Mouse (Mus musculus) CH12.LX (cell line): ENCODE results near the gene Ackr2. TPM values are rescaled to one million over a fixed set of nuclear protein-coding genes. Genes with fewer than 3 reads are reported as not detected.
A peak's percentile ranks its signal among the peaks of the same experiment; 100 is the strongest.

Experiments
- DNase-seq: peaks from one replicate; pipeline ENCODE4 v3.0.0-alpha.2; 2013; ENCODE audit errors: extremely low read depth
- H3K27ac ChIP-seq: 2 replicates; pipeline ENCODE4 v1.5.1; 2012; ENCODE audit warnings: low read depth, mild to moderate bottlenecking, control low read depth, moderate library complexity; ENCODE audit not compliant: insufficient read depth
- H3K27me3 ChIP-seq: replicated peaks from 2 replicates; pipeline ENCODE3; 2012; ENCODE audit warnings: inconsistent platforms
- H3K36me3 ChIP-seq, 2 experiments: replicated peaks in 1 of 2; 2 replicates each; pipeline versions ENCODE3 to v1.6.1; 2012; ENCODE audit warnings: inconsistent platforms in 1 of 2, low read length in 1 of 2, mild to moderate bottlenecking in 1 of 2, mixed read lengths in 1 of 2, moderate library complexity in 1 of 2; ENCODE audit not compliant: control insufficient read depth in 1 of 2, insufficient read depth in 1 of 2
- H3K4me1 ChIP-seq, 2 experiments: 2 replicates each; pipeline ENCODE4 v1.6.1; 2012; ENCODE audit warnings: inconsistent platforms in 1 of 2, moderate library complexity in 1 of 2; ENCODE audit not compliant: insufficient read depth in 2 of 2, control insufficient read depth in 1 of 2
- H3K4me2 ChIP-seq: 2 replicates; pipeline ENCODE4 v1.6.1; 2012; ENCODE audit warnings: low read depth, mild to moderate bottlenecking, control low read depth; ENCODE audit not compliant: poor library complexity, insufficient read depth, severe bottlenecking
- H3K4me3 ChIP-seq, 3 experiments: fragments of 150-350 bp in 1 of 3; sonication (generic) in 1 of 3; replicated peaks in 1 of 3; 2 replicates each; pipeline versions ENCODE3 to v1.5.1; 2011 to 2012; ENCODE audit warnings: low read depth in 2 of 3, low read length in 2 of 3, mild to moderate bottlenecking in 2 of 3, moderate library complexity in 2 of 3, control low read depth in 1 of 3, improper control_type of control experiment in 1 of 3, inconsistent platforms in 1 of 3, mixed read lengths in 1 of 3; ENCODE audit not compliant: poor library complexity in 1 of 3
- H3K79me2 ChIP-seq: replicated peaks from 2 replicates; pipeline ENCODE4 v1.6.1; 2012; ENCODE audit warnings: mild to moderate bottlenecking, moderate library complexity; ENCODE audit not compliant: control insufficient read depth, poor library complexity, insufficient read depth, severe bottlenecking; ENCODE audit errors: extremely low read depth
- H3K9ac ChIP-seq: 2 replicates; pipeline ENCODE4 v1.6.1; 2012; ENCODE audit warnings: low read depth, mild to moderate bottlenecking, control low read depth, moderate library complexity; ENCODE audit not compliant: insufficient read depth
- H3K9me3 ChIP-seq: replicated peaks from 2 replicates; pipeline ENCODE3; 2012; ENCODE audit warnings: low read length, inconsistent platforms, mixed read lengths
- CHD1 ChIP-seq: IDR thresholded peaks from 2 replicates; pipeline ENCODE4 v1.6.1; 2012; ENCODE audit warnings: low read depth, low read length, improper control_type of control experiment, inconsistent platforms
- CHD2 ChIP-seq: IDR thresholded peaks from 2 replicates; pipeline ENCODE4 v1.6.1; 2011; ENCODE audit warnings: low read length, improper control_type of control experiment
- CTCF ChIP-seq, 2 experiments: IDR thresholded peaks in 1 of 2; conservative IDR thresholded peaks in 1 of 2; 2 replicates each; pipeline ENCODE4 v1.5.1; 2011 to 2012; ENCODE audit warnings: low read depth in 2 of 2, low read length in 2 of 2, improper control_type of control experiment in 1 of 2, inconsistent platforms in 1 of 2, mild to moderate bottlenecking in 1 of 2, moderate library complexity in 1 of 2
- E2F4 ChIP-seq: IDR thresholded peaks from 2 replicates; pipeline ENCODE4 v1.6.1; 2011; ENCODE audit warnings: low read depth, low read length, improper control_type of control experiment; ENCODE audit not compliant: insufficient replicate concordance
- ELF1 ChIP-seq: IDR thresholded peaks from 2 replicates; pipeline ENCODE4 v1.6.1; 2014; ENCODE audit warnings: low read depth, mild to moderate bottlenecking, inconsistent platforms, low read length, improper control_type of control experiment
- EP300 ChIP-seq: IDR thresholded peaks from 2 replicates; pipeline ENCODE4 v1.6.1; 2011; ENCODE audit warnings: low read length, improper control_type of control experiment
- ETS1 ChIP-seq: conservative IDR thresholded peaks from 2 replicates; pipeline ENCODE4 v1.6.1; 2012; ENCODE audit warnings: low read depth, mild to moderate bottlenecking, inconsistent platforms, low read length, improper control_type of control experiment, moderate library complexity
- GABPA ChIP-seq: IDR thresholded peaks from 2 replicates; pipeline ENCODE4 v1.6.1; 2012; ENCODE audit warnings: low read depth, low read length, improper control_type of control experiment, inconsistent platforms; ENCODE audit not compliant: insufficient replicate concordance
- IRF4 ChIP-seq: IDR thresholded peaks from 2 replicates; pipeline ENCODE4 v1.6.1; 2014; ENCODE audit warnings: low read depth, mild to moderate bottlenecking, inconsistent platforms, low read length, improper control_type of control experiment
- JUN ChIP-seq: IDR thresholded peaks from 2 replicates; pipeline ENCODE4 v1.6.1; 2011; ENCODE audit warnings: low read depth, mild to moderate bottlenecking, low read length, improper control_type of control experiment, moderate library complexity; ENCODE audit not compliant: insufficient read depth
- KAT2A ChIP-seq: IDR thresholded peaks from 2 replicates; pipeline ENCODE4 v1.6.1; 2012; ENCODE audit warnings: low read length, improper control_type of control experiment, inconsistent platforms; ENCODE audit not compliant: insufficient replicate concordance
- MAFK ChIP-seq: IDR thresholded peaks from 2 replicates; pipeline ENCODE4 v1.6.1; 2011; ENCODE audit warnings: low read length, improper control_type of control experiment; ENCODE audit not compliant: insufficient replicate concordance
- MAX ChIP-seq: IDR thresholded peaks from 2 replicates; pipeline ENCODE4 v1.6.1; 2011; ENCODE audit warnings: low read length, improper control_type of control experiment
- MAZ ChIP-seq: IDR thresholded peaks from 2 replicates; pipeline ENCODE4 v1.6.1; 2012; ENCODE audit warnings: low read depth, mild to moderate bottlenecking, inconsistent platforms, low read length, improper control_type of control experiment, moderate library complexity
- MEF2A ChIP-seq: IDR thresholded peaks from 2 replicates; pipeline ENCODE4 v1.6.1; 2014; ENCODE audit warnings: low read depth, mild to moderate bottlenecking, inconsistent platforms, low read length, improper control_type of control experiment, borderline replicate concordance
- MXI1 ChIP-seq: IDR thresholded peaks from 2 replicates; pipeline ENCODE4 v1.6.1; 2011; ENCODE audit warnings: mild to moderate bottlenecking, low read depth, low read length, improper control_type of control experiment
- MYC ChIP-seq: IDR thresholded peaks from 2 replicates; pipeline ENCODE4 v1.6.1; 2011; ENCODE audit warnings: low read depth, mild to moderate bottlenecking, improper control_type of control experiment, low read length
- NELFE ChIP-seq: IDR thresholded peaks from 2 replicates; pipeline ENCODE4 v1.6.1; 2011; ENCODE audit warnings: low read depth, low read length, improper control_type of control experiment
- NRF1 ChIP-seq: IDR thresholded peaks from 2 replicates; pipeline ENCODE4 v1.6.1; 2014; ENCODE audit warnings: low read depth, mild to moderate bottlenecking, inconsistent platforms, low read length, improper control_type of control experiment, moderate library complexity
- PAX5 ChIP-seq: IDR thresholded peaks from 2 replicates; pipeline ENCODE4 v1.6.1; 2012; ENCODE audit warnings: low read length, inconsistent platforms, mixed read lengths
- POLR2A ChIP-seq: IDR thresholded peaks from 2 replicates; pipeline ENCODE4 v1.6.1; 2011; ENCODE audit warnings: low read depth, mild to moderate bottlenecking, improper control_type of control experiment, low read length
- POLR2AphosphoS2 ChIP-seq: IDR thresholded peaks from 2 replicates; pipeline ENCODE4 v1.6.1; 2011; ENCODE audit warnings: low read depth, low read length, improper control_type of control experiment
- RCOR1 ChIP-seq: conservative IDR thresholded peaks from 2 replicates; pipeline ENCODE4 v1.6.1; 2012; ENCODE audit warnings: low read depth, mild to moderate bottlenecking, inconsistent platforms, low read length, improper control_type of control experiment
- SIN3A ChIP-seq: IDR thresholded peaks from 2 replicates; pipeline ENCODE4 v1.6.1; 2012; ENCODE audit warnings: low read length, improper control_type of control experiment, inconsistent platforms
- SMC3 ChIP-seq: IDR thresholded peaks from 2 replicates; pipeline ENCODE4 v1.6.1; 2011; ENCODE audit warnings: low read depth, low read length, improper control_type of control experiment
- TBP ChIP-seq: conservative IDR thresholded peaks from 2 replicates; pipeline ENCODE4 v1.6.1; 2011; ENCODE audit warnings: low read depth, low read length, improper control_type of control experiment
- TCF12 ChIP-seq: IDR thresholded peaks from 2 replicates; pipeline ENCODE4 v1.6.1; 2014; ENCODE audit warnings: low read depth, mild to moderate bottlenecking, inconsistent platforms, low read length, improper control_type of control experiment
- UBTF ChIP-seq: IDR thresholded peaks from 2 replicates; pipeline ENCODE4 v1.6.1; 2012; ENCODE audit warnings: low read depth, mild to moderate bottlenecking, inconsistent platforms, low read length, improper control_type of control experiment, moderate library complexity
- USF2 ChIP-seq: conservative IDR thresholded peaks from 2 replicates; pipeline ENCODE4 v1.6.1; 2011; ENCODE audit warnings: low read depth, low read length, improper control_type of control experiment
- ZC3H11A ChIP-seq: IDR thresholded peaks from 2 replicates; pipeline ENCODE4 v1.6.1; 2012; ENCODE audit warnings: low read depth, mild to moderate bottlenecking, inconsistent platforms, low read length, improper control_type of control experiment
- ZKSCAN1 ChIP-seq: IDR thresholded peaks from 2 replicates; pipeline ENCODE4 v1.6.1; 2012; ENCODE audit warnings: low read depth, inconsistent platforms, low read length, improper control_type of control experiment, borderline replicate concordance
- ZMIZ1 ChIP-seq: IDR thresholded peaks from 2 replicates; pipeline ENCODE4 v1.6.1; 2012; ENCODE audit warnings: low read depth, mild to moderate bottlenecking, inconsistent platforms, low read length, improper control_type of control experiment
- ZNF384 ChIP-seq: IDR thresholded peaks from 2 replicates; pipeline ENCODE4 v1.6.1; 2012; ENCODE audit warnings: low read depth, low read length, improper control_type of control experiment, inconsistent platforms
- dilution Hi-C: fragments of 300-500 bp; cut with MboI; formaldehyde crosslinking; loops from 2 replicates; pipeline ENCODE4 v1.14.3; 2020; ENCODE audit warnings: low sequenced_read_pairs; ENCODE audit not compliant: extremely low pct_unique_long_range_greater_than_20kb, extremely low pct_ligation_motif_present
- in situ Hi-C: fragments of 300-500 bp; cut with MboI; formaldehyde crosslinking; loops from 3 replicates; pipeline ENCODE4 v1.14.3; 2019; ENCODE audit warnings: low sequenced_read_pairs, low pct_ligation_motif_present, low pct_unique_long_range_greater_than_20kb, mixed read lengths
- polyA plus RNA-seq: library from polyadenylated mRNA; unstranded; fragments of >175 nt; gene quantifications from 2 replicates; pipeline ENCODE4 v1.2.1, GENCODE M21; 2012; ENCODE audit warnings: low read depth; ENCODE audit not compliant: insufficient read length
- total RNA-seq, 2 experiments: library from RNA; depleted of rRNA; stranded (reverse); fragments of 300-350 nt in 1 of 2; fragments of >200 nt in 1 of 2; gene quantifications; 2 replicates each; pipeline ENCODE4 v1.2.3; 2012 to 2014

Gene Ackr2
- total and polyA plus RNA-seq, 3 experiments: 2.9 to 13.9 (median 9.8) TPM

DNA sequence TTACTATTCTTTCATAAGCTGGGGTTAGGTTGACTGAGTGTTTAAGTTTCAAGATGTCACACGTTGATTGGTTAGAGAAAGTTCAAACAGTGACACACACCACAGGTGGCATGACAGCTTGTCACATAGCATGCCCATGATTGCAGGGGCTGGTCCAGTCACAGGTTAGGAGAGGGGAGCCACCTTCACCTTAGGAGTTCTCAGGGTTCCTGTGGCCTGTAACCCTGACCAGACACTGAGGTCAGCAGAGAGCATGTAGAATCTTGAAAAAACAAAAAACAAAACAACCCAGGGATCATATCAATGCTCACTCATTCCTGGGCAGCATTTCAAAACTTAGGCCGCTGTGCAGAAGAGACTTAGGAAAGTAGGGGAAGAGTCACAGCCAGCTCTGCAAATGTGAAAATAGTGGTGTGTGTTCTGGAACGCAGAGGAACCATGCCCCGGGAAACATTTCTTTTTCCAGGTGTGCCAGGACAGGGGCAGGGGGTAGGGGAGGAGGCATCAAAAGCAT lies 8.2 kb upstream of the Ackr2 start:
- H3K4me3 ChIP-seq: no peak overlapping the region
- TF ChIP-seq TCF12: no peak
- no peak for TF ChIP-seq MAZ
- TF ChIP-seq ELF1: no peak
- TF ChIP-seq CTCF (conservative IDR thresholded peaks at IDR 0.05 in 1 of 2, IDR thresholded peaks at IDR 0.05 in 1 of 2; ENCODE audit: low read depth in 2 of 2, low read length in 2 of 2): no peak
- no peak for TF ChIP-seq UBTF
- no peak for TF ChIP-seq POLR2A
- no peak for TF ChIP-seq ZKSCAN1
- TF ChIP-seq PAX5: no peak
- no peak for TF ChIP-seq IRF4
- TF ChIP-seq, all 38 proteins: peak for 0
- Histone ChIP-seq H3K9me3 (peaks cover 2% of the 10 kb centered on the region), H3K4me1 (peaks cover 6 to 17% of the 10 kb centered on the region in 2 experiments), H3K27me3 (no peaks in the 10 kb centered on the region), H3K9ac (no peak overlapping the region), H3K27ac (no peak overlapping the region), H3K4me2 (no peak overlapping the region), H3K79me2 (no peaks in the 10 kb centered on the region), H3K36me3 (peaks cover 0 to 6% of the 10 kb centered on the region in 2 experiments)
- dilution Hi-C loops (no loop called here), in situ Hi-C loops (no loop called here)
- DNase-seq: no peak

DNA sequence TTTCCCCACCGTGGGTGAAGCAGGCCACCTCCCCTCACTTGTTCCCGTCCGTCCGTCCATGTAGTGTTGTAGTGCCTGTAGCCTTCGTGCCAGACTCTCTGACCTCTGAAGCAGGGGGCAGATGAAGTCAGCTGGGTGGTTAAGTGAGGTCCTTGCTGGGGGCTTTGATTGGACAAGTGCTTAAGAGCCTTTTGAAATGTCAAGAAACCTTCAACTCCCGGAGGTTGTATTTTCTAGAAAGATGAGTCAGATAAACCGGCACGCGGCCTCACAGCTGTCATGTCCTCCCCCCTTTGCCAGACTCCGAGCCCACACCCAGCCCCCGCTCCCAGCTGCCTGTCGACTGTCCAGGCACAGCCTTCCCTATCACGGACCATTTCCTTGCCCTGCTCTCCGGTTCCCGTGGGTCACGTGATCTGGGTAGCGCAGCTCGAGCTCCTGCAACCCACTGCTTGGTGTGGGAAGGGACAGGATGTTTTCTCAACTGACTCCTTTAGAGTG lies 7.7 kb upstream of the Ackr2 start:
- Histone ChIP-seq H3K36me3 (peaks cover 0 to 6% of the 10 kb centered on the region in 2 experiments), H3K4me1 (peaks cover 8 to 22% of the 10 kb centered on the region in 2 experiments), H3K9me3 (peaks cover 2% of the 10 kb centered on the region), H3K27me3 (no peaks in the 10 kb centered on the region), H3K27ac (no peak overlapping the region), H3K4me3 (no peak overlapping the region), H3K79me2 (no peaks in the 10 kb centered on the region), H3K4me2 (no peak overlapping the region), H3K9ac (no peak overlapping the region)
- dilution Hi-C loops: no loop called here
- no peak for DNase-seq
- in situ Hi-C loops: no loop called here
- no peak for TF ChIP-seq UBTF
- TF ChIP-seq ZNF384: no peak
- TF ChIP-seq E2F4: no peak
- peak; percentile 41; the same call in 1 of the 2 replicates for TF ChIP-seq MXI1
- no peak for TF ChIP-seq NELFE
- no peak for TF ChIP-seq ZMIZ1
- TF ChIP-seq ETS1: peak; percentile 77
- no peak for TF ChIP-seq CHD1
- no peak for TF ChIP-seq JUN
- no peak for TF ChIP-seq SMC3
- TF ChIP-seq USF2: no peak
- TF ChIP-seq IRF4: peak; percentile 17; the same call in 1 of the 2 replicates
- no peak for TF ChIP-seq KAT2A
- TF ChIP-seq MEF2A: no peak
- no peak for TF ChIP-seq CHD2
- no peak for TF ChIP-seq SIN3A
- TF ChIP-seq TBP: no peak
- no peak for TF ChIP-seq RCOR1
- TF ChIP-seq EP300: peak; percentile 48; the same call in 1 of the 2 replicates
- TF ChIP-seq MAFK: no peak
- TF ChIP-seq TCF12: peak; percentile 33; the same call in 1 of the 2 replicates
- TF ChIP-seq ZC3H11A: no peak
- TF ChIP-seq GABPA: no peak
- 0 out of 2 replicates have a peak, but pooled peaks have one; percentile 26 for TF ChIP-seq MYC
- no peak for TF ChIP-seq MAZ
- TF ChIP-seq MAX: peak; percentile 69
- no peak for TF ChIP-seq NRF1
- no peak for TF ChIP-seq POLR2AphosphoS2
